Mouse (Mus musculus): ENCODE results near the gene Frmd6.
A peak's percentile ranks its signal among the peaks of the same experiment; 100 is the strongest.

Gene Frmd6

GRCm38 (mm10) chr12:70824729-70825650, at the start of gene Frmd6:
Gene Frmd6 (plus strand): TSS chr12:70825514.
- DNase-seq, result peak; percentile 93

GRCm38 (mm10) chr12:70775609-70776008, 49.7 kb upstream of the Frmd6 start:
- no peak for DNase-seq

DNA sequence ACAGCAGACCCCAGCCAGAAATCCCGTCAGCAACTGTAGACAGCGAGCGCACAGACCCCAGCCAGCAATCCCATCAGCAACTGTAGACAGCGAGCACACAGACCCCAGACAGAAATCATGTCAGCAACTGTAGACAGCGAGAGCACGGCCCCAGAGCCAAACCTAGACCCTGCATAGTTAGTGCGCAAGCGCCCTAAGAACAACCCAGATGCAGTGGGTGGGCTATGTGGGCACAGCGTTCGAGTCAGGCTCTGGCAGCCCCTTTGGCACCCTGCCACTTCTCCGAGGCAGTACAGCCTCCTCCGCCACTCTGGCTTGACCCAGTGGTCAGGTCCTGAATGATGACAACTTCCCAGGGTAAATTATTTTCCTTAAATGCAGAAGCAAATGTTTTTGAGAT, 48.6 kb upstream of the Frmd6 start:
- no peak for DNase-seq

GRCm38 (mm10) chr12:70777466-70777865, 47.8 kb upstream of the Frmd6 start:
- DNase-seq, result no peak

- DNase-seq, result no peak
Measured at GRCm38 (mm10) chr12:70777866-70778265, 47.4 kb upstream of the Frmd6 start.

- no peak for DNase-seq
Measured at GRCm38 (mm10) chr12:70778271-70778670, 47.0 kb upstream of the Frmd6 start.

- no peak for DNase-seq
Measured at GRCm38 (mm10) chr12:70778724-70779123, 46.6 kb upstream of the Frmd6 start.

DNA sequence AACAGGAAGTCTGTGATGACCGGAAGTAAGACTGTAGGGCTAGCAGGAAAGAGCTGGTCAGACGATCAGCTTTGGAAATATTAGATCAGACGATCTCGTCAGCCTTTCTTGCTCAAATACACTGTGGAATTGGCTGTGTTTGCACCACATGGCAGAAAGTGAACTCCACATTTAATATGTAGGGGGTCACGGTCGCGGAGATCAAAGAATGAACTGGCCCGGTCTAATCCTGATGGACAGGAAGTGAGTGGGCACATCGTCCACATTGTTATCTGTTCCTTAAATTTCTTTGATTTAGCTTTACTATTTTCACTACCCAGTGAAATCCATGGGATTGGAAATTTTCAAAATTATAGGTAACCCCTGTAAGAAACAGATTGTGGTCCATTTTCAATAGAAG, 42.3 kb upstream of the Frmd6 start:
- no peak for DNase-seq

GRCm38 (mm10) chr12:70783475-70784239, 41.7 kb upstream of the Frmd6 start:
- no peak for DNase-seq

DNA sequence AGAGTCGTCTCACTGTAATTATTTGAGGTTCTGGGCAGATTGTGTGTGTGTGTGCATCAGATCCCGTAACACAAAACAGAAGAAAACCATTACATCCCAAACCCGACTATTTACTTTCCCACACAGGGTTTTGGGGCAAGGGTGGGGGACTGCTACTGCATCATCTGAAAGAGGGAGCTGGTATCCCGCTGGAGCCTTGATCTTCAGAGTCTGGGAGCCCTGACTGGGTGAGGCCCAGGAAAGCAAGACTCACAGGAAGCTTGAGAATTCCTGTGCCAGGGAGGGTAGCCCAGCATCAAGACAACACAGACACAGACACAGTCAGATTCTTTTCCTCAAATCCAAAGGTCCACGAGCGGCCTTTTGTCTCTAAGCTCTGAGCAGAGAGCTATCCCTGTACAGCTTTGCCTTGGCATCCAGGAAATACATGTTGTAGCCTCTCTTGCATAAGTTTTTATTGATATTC, 41.0 kb upstream of the Frmd6 start:
- no peak for DNase-seq

DNA sequence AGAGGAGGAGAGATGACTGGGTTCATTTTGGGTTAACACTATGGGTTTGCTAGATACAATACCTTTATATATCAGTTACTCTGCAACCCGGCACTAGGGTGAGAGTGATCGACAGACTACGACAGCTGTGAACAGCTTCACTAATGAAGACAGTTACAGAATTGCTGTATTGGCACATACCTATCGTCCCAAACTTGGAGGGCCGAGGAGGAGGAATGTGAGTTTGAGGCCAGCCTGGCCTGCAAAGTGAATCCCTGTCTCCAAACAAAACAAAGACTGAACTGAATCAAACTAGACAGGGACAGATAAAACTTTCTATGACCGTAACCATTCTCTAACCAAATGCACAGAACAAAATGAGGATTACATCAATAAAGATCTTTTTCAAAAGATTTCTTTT, 36.0 kb upstream of the Frmd6 start:
- no peak for DNase-seq

GRCm38 (mm10) chr12:70793291-70793690, 32.0 kb upstream of the Frmd6 start:
- no peak for DNase-seq

- no peak for DNase-seq
Measured at GRCm38 (mm10) chr12:70794543-70795388, 30.5 kb upstream of the Frmd6 start.

GRCm38 (mm10) chr12:70795389-70795711, 30.0 kb upstream of the Frmd6 start:
- DNase-seq, result no peak

DNA sequence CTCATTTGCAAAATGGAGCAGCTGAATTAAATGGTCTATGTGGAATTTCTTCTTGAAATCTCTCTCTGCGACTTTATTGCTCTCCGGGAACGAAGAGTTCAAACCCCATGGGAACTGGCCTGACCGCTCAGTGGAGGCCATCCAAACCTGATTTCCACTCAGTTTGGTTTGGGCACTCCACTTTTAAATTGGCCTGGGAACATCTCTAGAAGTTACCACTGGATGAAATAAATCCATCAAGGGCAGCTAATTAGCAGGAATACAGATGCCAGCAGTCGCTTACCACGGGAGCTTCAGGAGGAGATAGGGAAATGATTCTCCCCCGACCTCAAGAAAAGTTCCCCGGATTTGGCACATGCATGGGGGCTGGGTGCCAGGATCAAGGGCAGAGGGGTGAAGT, 26.8 kb upstream of the Frmd6 start:
- no peak for DNase-seq

DNA sequence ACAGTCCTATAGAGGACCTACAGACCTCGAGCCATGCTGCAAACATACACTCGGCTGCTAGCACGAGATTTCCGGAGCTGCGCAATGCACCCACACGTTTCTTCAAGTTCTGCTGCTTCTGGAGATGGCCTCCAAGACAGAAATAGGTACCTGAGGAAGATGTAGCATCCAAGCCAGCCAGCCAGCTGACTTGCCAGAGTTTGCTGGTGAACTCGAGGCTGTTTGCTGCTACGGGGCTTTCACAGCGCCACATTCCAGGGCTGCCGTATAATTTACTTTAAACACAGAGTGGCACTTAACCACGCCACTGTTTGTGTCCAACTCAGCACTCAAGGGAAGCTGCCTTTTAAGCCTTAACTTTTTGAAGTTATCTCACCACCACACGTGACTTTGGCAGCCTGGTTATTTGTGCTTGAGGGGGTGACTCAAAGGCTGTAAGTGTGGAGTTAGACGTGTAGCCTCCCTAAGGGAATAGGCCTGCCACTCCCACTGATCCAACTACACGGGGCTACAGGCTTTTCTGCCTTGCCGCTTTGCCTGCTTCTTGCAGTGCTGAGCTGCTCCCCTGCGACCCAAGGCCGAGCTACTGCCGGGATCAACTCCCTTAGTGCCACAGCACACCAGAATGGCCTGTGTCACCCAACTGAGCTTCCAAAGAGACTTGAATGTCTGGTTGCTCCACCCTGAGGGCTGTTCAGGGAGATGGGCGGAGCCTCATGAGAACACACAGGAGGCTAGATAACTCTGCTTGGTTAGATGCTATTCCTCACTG, 25.9 kb upstream of the Frmd6 start:
- DNase-seq, result no peak

DNA sequence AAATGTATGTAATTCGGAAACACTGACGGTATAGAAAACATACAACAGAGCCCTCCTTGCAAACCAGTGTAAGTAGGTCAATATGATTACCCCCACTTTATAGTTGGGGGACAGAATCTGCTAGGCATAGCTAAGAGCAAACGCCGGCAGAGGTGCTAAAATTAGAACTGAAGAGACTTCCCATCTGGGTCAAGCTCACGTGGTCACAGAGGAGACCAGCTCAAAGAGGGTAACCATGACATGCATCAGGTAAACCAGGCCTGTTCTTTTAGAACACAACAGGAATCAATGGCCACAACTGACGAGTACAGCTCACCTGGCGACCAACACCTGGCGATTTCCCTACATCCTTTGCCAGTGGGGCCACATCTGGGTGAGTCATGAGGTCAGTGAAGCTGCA, 25.2 kb upstream of the Frmd6 start:
- no peak for DNase-seq

DNA sequence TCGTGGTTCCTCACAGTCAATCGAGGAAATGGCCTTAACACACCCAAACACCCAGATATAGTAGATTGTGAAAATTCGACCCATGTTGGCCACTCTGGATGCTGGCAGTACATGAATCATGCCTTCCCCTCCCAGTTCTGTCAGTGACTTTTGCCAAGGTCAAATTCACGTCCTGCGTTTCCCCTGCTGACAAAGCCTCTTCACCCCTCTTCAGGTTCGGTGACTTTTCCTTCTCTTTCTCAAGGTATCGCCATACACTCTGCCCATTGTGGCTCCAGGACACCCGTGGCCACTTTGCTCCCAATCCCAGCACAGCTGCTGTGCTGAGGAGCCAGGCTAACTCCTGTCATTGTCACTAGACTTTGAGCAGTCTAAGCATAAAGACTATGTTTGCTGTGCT, 24.0 kb upstream of the Frmd6 start:
- DNase-seq, result no peak

DNA sequence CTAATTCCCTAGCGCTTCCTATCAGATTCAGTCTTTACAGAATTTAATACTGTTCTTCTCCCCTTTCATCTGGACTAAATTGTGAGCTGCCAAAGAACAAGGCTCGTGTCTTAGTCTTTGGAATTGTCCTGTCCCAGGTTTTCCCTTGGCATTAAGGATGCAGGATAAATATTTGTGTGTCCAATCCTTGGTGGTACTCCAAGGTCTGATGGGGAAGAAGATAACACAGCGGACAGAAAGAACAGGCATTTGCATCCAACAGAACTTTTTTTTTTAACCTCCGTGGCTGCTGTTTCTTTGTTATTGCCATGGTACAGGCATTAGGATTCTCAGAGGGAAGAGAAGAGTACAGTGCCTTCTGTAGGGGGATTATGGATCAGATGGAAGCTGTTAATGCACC, 21.8 kb upstream of the Frmd6 start:
- no peak for DNase-seq

GRCm38 (mm10) chr12:70804989-70805388, 20.3 kb upstream of the Frmd6 start:
- no peak for DNase-seq

DNA sequence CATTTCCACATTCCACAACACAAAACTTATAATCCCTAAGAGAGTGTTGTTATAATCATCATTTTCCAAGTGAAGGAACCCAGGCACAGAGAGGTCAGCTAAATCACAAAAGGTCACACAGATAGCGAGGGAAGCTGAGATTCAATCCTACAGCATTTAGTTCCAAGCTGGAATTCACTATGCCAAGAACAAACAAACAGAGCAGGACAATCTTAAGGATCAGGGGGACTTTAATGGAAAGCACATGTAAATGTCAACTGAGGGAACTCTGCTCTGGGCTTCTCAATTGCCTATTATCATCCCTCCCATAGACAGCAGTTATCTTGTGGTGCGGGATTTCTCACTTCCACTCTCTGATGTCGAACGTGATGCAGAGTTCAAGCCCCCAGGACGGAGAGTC, 17.8 kb upstream of the Frmd6 start:
- DNase-seq, result no peak

DNA sequence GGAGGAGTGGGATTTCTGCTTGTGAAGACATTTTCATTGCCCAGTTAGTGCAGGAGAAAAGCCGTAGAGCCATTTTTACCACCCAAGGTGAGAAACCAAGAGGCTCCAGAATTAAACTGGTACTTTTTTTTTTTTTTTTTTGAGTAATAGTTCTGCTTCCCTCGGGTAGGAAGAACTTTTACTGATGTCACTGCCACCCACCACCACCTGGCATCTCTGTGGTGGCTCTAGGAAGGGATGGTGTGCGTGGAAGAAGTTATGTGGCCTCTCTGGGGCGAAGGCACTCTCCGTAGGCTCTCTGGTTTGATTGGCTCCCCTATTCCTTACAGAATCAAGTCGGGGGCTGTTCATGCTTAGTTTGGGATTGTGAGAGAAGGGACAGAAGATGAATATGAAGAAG, 17.3 kb upstream of the Frmd6 start:
- no peak for DNase-seq
